Mouse (Mus musculus): ENCODE data around the gene Cog1. TPM values are rescaled to one million over a fixed set of nuclear protein-coding genes. Genes with fewer than 3 reads are reported as not detected.

The Cog1 gene
- polyA plus RNA-seq, 1 experiment from 2014 or later = 25.4 TPM

GRCm38 (mm10) chr11:113618303-113618671, 30.7 kb upstream of the Cog1 start:
- Histone ChIP-seq H3K27ac (no peak overlapping the region), H3K9me3 (no peaks in the 10 kb centered on the region), H3K4me1 (peaks cover 25% of the 10 kb centered on the region), H3K4me3 (peak overlapping the region; percentile 52), H3K9ac (peak overlapping the region; percentile 61; the same call in 1 of the 2 replicates), H3K4me2 (replicated peaks) (peak overlapping the region; percentile 97), H3K27me3 (peaks cover 62% of the 10 kb centered on the region), H3K36me3 (no peaks in the 10 kb centered on the region)
- 20% methylated on average over 4 of the region's 4 CpGs for WGBS
- ATAC-seq (ENCODE audit: low FRiP score, low read depth) = no peak

GRCm38 (mm10) chr11:113618672-113619419, 30.1 kb upstream of the Cog1 start, which contains the start of gene Sstr2:
Gene Sstr2 (plus strand): TSS chr11:113619342.
- Histone ChIP-seq H3K4me2 (replicated peaks) (peak within 1 kb of the TSS; percentile 97), H3K36me3 (no peaks in the 10 kb centered on the region), H3K9ac (peak within 1 kb of the TSS; percentile 61), H3K4me3 (peak within 1 kb of the TSS; percentile 52), H3K27ac (no peak within 1 kb of the TSS), H3K27me3 (peaks cover 58% of the 10 kb centered on the region), H3K9me3 (no peaks in the 10 kb centered on the region), H3K4me1 (peaks cover 25% of the 10 kb centered on the region)
- WGBS = under 1% methylated on average over 54 of the region's 54 CpGs
- peak; percentile 55; the same call in 1 of the 2 replicates for ATAC-seq (ENCODE audit: low FRiP score, low read depth)

- Histone ChIP-seq H3K4me1 (peaks cover 25% of the 10 kb centered on the region), H3K27me3 (peaks cover 56% of the 10 kb centered on the region), H3K36me3 (no peaks in the 10 kb centered on the region), H3K27ac (no peak overlapping the region), H3K4me2 (replicated peaks) (peak overlapping the region; percentile 97), H3K9me3 (no peaks in the 10 kb centered on the region), H3K4me3 (peak overlapping the region; percentile 52), H3K9ac (peak overlapping the region; percentile 61)
- 2% methylated on average over 31 of the region's 31 CpGs for WGBS
- ATAC-seq (ENCODE audit: low FRiP score, low read depth) = no peak
Observed at GRCm38 (mm10) chr11:113619420-113620080, 29.4 kb upstream of the Cog1 start.

GRCm38 (mm10) chr11:113621001-113621400, 28.0 kb upstream of the Cog1 start:
- no peak overlapping the region for H3K4me2 ChIP-seq (replicated peaks)
- no peaks in the 10 kb centered on the region for H3K36me3 ChIP-seq
- H3K4me3 ChIP-seq = no peak overlapping the region
- H3K27ac ChIP-seq = no peak overlapping the region
- peaks cover 25% of the 10 kb centered on the region for H3K4me1 ChIP-seq
- peaks cover 56% of the 10 kb centered on the region for H3K27me3 ChIP-seq
- no peak overlapping the region for H3K9ac ChIP-seq
- no peaks in the 10 kb centered on the region for H3K9me3 ChIP-seq
- WGBS = 56% methylated on average over 2 of the region's 2 CpGs
- no peak for ATAC-seq (ENCODE audit: low FRiP score, low read depth)

GRCm38 (mm10) chr11:113622028-113622427, 26.9 kb upstream of the Cog1 start:
- H3K27ac ChIP-seq = no peak overlapping the region
- no peak for ATAC-seq (ENCODE audit: low FRiP score, low read depth)
- peaks cover 25% of the 10 kb centered on the region for H3K4me1 ChIP-seq
- H3K36me3 ChIP-seq = no peaks in the 10 kb centered on the region
- 80% methylated on average over 4 of the region's 4 CpGs for WGBS
- no peak overlapping the region for H3K4me3 ChIP-seq
- H3K9me3 ChIP-seq = no peaks in the 10 kb centered on the region
- H3K27me3 ChIP-seq = peaks cover 51% of the 10 kb centered on the region
- no peak overlapping the region for H3K9ac ChIP-seq
- no peak overlapping the region for H3K4me2 ChIP-seq (replicated peaks)

GRCm38 (mm10) chr11:113625437-113625836, 23.5 kb upstream of the Cog1 start:
- WGBS = 92% methylated on average over 18 of the region's 18 CpGs
- no peak overlapping the region for H3K27ac ChIP-seq
- H3K4me1 ChIP-seq = no peaks in the 10 kb centered on the region
- no peak overlapping the region for H3K4me3 ChIP-seq
- no peaks in the 10 kb centered on the region for H3K9me3 ChIP-seq
- H3K4me2 ChIP-seq (replicated peaks) = no peak overlapping the region
- no peaks in the 10 kb centered on the region for H3K36me3 ChIP-seq
- H3K9ac ChIP-seq = no peak overlapping the region
- ATAC-seq (ENCODE audit: low FRiP score, low read depth) = no peak
- peaks cover 17% of the 10 kb centered on the region for H3K27me3 ChIP-seq

- Histone ChIP-seq H3K9ac (no peak overlapping the region), H3K4me2 (replicated peaks) (no peak overlapping the region), H3K9me3 (no peaks in the 10 kb centered on the region), H3K4me3 (no peak overlapping the region), H3K4me1 (no peaks in the 10 kb centered on the region), H3K27ac (no peak overlapping the region), H3K36me3 (no peaks in the 10 kb centered on the region), H3K27me3 (peaks cover 1% of the 10 kb centered on the region; the same call in 1 of the 2 replicates)
- 57% methylated on average over 4 of the region's 4 CpGs for WGBS
- ATAC-seq (ENCODE audit: low FRiP score, low read depth) = no peak
Observed at GRCm38 (mm10) chr11:113627785-113628184, 21.2 kb upstream of the Cog1 start.

- H3K27me3 ChIP-seq = peaks cover 3% of the 10 kb centered on the region; the same call in 1 of the 2 replicates
- no peaks in the 10 kb centered on the region for H3K9me3 ChIP-seq
- no peak for ATAC-seq (ENCODE audit: low FRiP score, low read depth)
- H3K36me3 ChIP-seq = no peaks in the 10 kb centered on the region
- WGBS = 66% methylated on average over 7 of the region's 7 CpGs
- no peaks in the 10 kb centered on the region for H3K4me1 ChIP-seq
- no peak overlapping the region for H3K4me3 ChIP-seq
- no peak overlapping the region for H3K27ac ChIP-seq
- no peak overlapping the region for H3K4me2 ChIP-seq (replicated peaks)
- H3K9ac ChIP-seq = no peak overlapping the region
Observed at GRCm38 (mm10) chr11:113630642-113631041, 18.3 kb upstream of the Cog1 start.

GRCm38 (mm10) chr11:113631302-113631701, 17.7 kb upstream of the Cog1 start:
- Histone ChIP-seq H3K9me3 (no peaks in the 10 kb centered on the region), H3K27ac (no peak overlapping the region), H3K27me3 (peaks cover 3% of the 10 kb centered on the region; the same call in 1 of the 2 replicates), H3K4me2 (replicated peaks) (no peak overlapping the region), H3K4me1 (no peaks in the 10 kb centered on the region), H3K36me3 (no peaks in the 10 kb centered on the region), H3K9ac (no peak overlapping the region), H3K4me3 (no peak overlapping the region)
- ATAC-seq (ENCODE audit: low FRiP score, low read depth) = no peak
- WGBS = 72% methylated on average over 8 of the region's 8 CpGs

- no peak overlapping the region for H3K27ac ChIP-seq
- ATAC-seq (ENCODE audit: low FRiP score, low read depth) = no peak
- H3K27me3 ChIP-seq = peaks cover 3% of the 10 kb centered on the region; the same call in 1 of the 2 replicates
- no peak overlapping the region for H3K4me3 ChIP-seq
- no peak overlapping the region for H3K9ac ChIP-seq
- no peaks in the 10 kb centered on the region for H3K4me1 ChIP-seq
- 80% methylated on average over 8 of the region's 8 CpGs for WGBS
- H3K36me3 ChIP-seq = no peaks in the 10 kb centered on the region
- H3K9me3 ChIP-seq = no peaks in the 10 kb centered on the region
- H3K4me2 ChIP-seq (replicated peaks) = no peak overlapping the region
Observed at GRCm38 (mm10) chr11:113631862-113632261, 17.1 kb upstream of the Cog1 start.

- H3K4me2 ChIP-seq (replicated peaks) = no peak overlapping the region
- peaks cover 3% of the 10 kb centered on the region; the same call in 1 of the 2 replicates for H3K27me3 ChIP-seq
- H3K36me3 ChIP-seq = no peaks in the 10 kb centered on the region
- H3K27ac ChIP-seq = no peak overlapping the region
- H3K9me3 ChIP-seq = no peaks in the 10 kb centered on the region
- WGBS = 81% methylated on average over 7 of the region's 7 CpGs
- H3K4me1 ChIP-seq = no peaks in the 10 kb centered on the region
- no peak overlapping the region for H3K9ac ChIP-seq
- ATAC-seq (ENCODE audit: low FRiP score, low read depth) = no peak
- no peak overlapping the region for H3K4me3 ChIP-seq
Observed at GRCm38 (mm10) chr11:113632303-113632702, 16.7 kb upstream of the Cog1 start.

- peaks cover 3% of the 10 kb centered on the region; the same call in 1 of the 2 replicates for H3K27me3 ChIP-seq
- H3K4me2 ChIP-seq (replicated peaks) = no peak overlapping the region
- no peak for ATAC-seq (ENCODE audit: low FRiP score, low read depth)
- H3K9me3 ChIP-seq = 0 out of 2 replicates have a peak, but pooled peaks cover 3% of the 10 kb centered on the region
- no peak overlapping the region for H3K9ac ChIP-seq
- no peaks in the 10 kb centered on the region for H3K36me3 ChIP-seq
- WGBS = 92% methylated on average over 5 of the region's 5 CpGs
- no peak overlapping the region for H3K4me3 ChIP-seq
- H3K4me1 ChIP-seq = no peaks in the 10 kb centered on the region
- no peak overlapping the region for H3K27ac ChIP-seq
Observed at GRCm38 (mm10) chr11:113633398-113633797, 15.6 kb upstream of the Cog1 start.

Measured in limb, embryonic 13.5 days (tissue).